Mouse (Mus musculus) C3H10T1/2 (cell line): ENCODE measurements around the gene Slc5a10. TPM values are rescaled to one million over a fixed set of nuclear protein-coding genes. Genes with fewer than 3 reads are reported as not detected.

ENCODE experiments used
- polyA plus RNA-seq, 2 experiments: library from polyadenylated mRNA; unstranded; fragments of >200 nt; fragmentation: generic; extraction: Trizol; gene quantifications; one replicate each; pipeline ENCODE4 v1.2.1; 2012; ENCODE audit warnings: missing spikeins in 2 of 2

Slc5a10 gene
- not detected for polyA plus RNA-seq

GRCm38 (mm10) chr11:61720636-61721035 lies at the start of gene Slc5a10:
Gene Slc5a10, minus strand, starts transcription at chr11:61720826.

GRCm38 (mm10) chr11:61761584-61762407 lies 41.2 kb upstream of the Slc5a10 start, which contains the start of gene Prpsap2:
Gene Prpsap2, minus strand, starts transcription at chr11:61762088.

GRCm38 (mm10) chr11:61683907-61684731 lies 36.5 kb downstream of the Slc5a10 start, which contains the start of gene Fam83g:
Gene Fam83g, plus strand, starts transcription at chr11:61684091.

GRCm38 (mm10) chr11:61652686-61653447 lies 67.8 kb downstream of the Slc5a10 start, which contains the start of gene Grap:
Gene Grap, plus strand, starts transcription at chr11:61653265.

Other genes with a start within 250 kb of the Slc5a10 start
- 10 to 100 TPM in 1 of 2 experiments, under 1 TPM in 1; 0.04 to 13.4 TPM for gene Mfap4, start 235.4 kb downstream of the Slc5a10 start, polyA plus RNA-seq
- 10 to 100 TPM; 15.3 to 42.0 TPM for gene Mapk7, start 226.4 kb downstream of the Slc5a10 start, polyA plus RNA-seq
- 100 to 1,000 TPM in 1 of 2 experiments, 10 to 100 TPM in 1; 74.8 to 109 TPM for gene B9d1, start 215.7 kb downstream of the Slc5a10 start, polyA plus RNA-seq
- 10 to 100 TPM in 1 of 2 experiments, 1 to 10 TPM in 1; 3.6 to 18.8 TPM for gene Epn2, start 141.1 kb downstream of the Slc5a10 start, polyA plus RNA-seq
- gene Grap, start 67.6 kb downstream of the Slc5a10 start, polyA plus RNA-seq, result under 1 TPM; 0.04 to 0.05 TPM
- under 1 TPM; 0.01 TPM for gene Fam83g, start 36.7 kb downstream of the Slc5a10 start, polyA plus RNA-seq
- gene Prpsap2, start 41.3 kb upstream of the Slc5a10 start, polyA plus RNA-seq, result 10 to 100 TPM in 1 of 2 experiments, 1 to 10 TPM in 1; 2.7 to 23.2 TPM
- 10 to 100 TPM in 1 of 2 experiments, under 1 TPM in 1; 0.78 to 11.8 TPM for gene Ulk2, start 134.2 kb upstream of the Slc5a10 start, polyA plus RNA-seq
- 1 to 10 TPM in 1 of 2 experiments, under 1 TPM in 1; 0.68 to 7.1 TPM for gene Akap10, start 209.4 kb upstream of the Slc5a10 start, polyA plus RNA-seq
- gene Specc1, start 235.9 kb upstream of the Slc5a10 start, polyA plus RNA-seq, result 10 to 100 TPM; 12.1 to 19.0 TPM